Mouse (Mus musculus): ENCODE results near the gene Arrb1. TPM values are rescaled to one million over a fixed set of nuclear protein-coding genes. Genes with fewer than 3 reads are reported as not detected.

The Arrb1 gene
- polyA plus RNA-seq, 1 experiment from 2014 or later, result 6.0 TPM

- Histone ChIP-seq H3K4me2 (ENCODE audit: low read length) (no peak overlapping the region), H3K27me3 (replicated peaks; ENCODE audit: control insufficient read depth, insufficient read depth, low read length) (no peaks in the 10 kb centered on the region), H3K36me3 (ENCODE audit: control insufficient read depth, insufficient read depth, low read length) (peaks cover 4% of the 10 kb centered on the region; the same call in 1 of the 2 replicates), H3K4me3 (ENCODE audit: low read depth, low read length) (no peak overlapping the region), H3K9ac (ENCODE audit: low read length) (no peak overlapping the region), H3K27ac (ENCODE audit: low read depth, low read length) (no peak overlapping the region), H3K9me3 (replicated peaks; ENCODE audit: control insufficient read depth, low read length) (no peaks in the 10 kb centered on the region), H3K4me1 (ENCODE audit: control insufficient read depth, insufficient read depth, low read length) (peaks cover 17% of the 10 kb centered on the region)
- DNase-seq (ENCODE audit: low spot score) (peak; percentile 42), ATAC-seq (no peak)
- 50% methylated on average over 6 of the region's 6 CpGs for WGBS
Observed at GRCm38 (mm10) chr7:99544272-99544671, 9.0 kb downstream of the Arrb1 start.

DNA sequence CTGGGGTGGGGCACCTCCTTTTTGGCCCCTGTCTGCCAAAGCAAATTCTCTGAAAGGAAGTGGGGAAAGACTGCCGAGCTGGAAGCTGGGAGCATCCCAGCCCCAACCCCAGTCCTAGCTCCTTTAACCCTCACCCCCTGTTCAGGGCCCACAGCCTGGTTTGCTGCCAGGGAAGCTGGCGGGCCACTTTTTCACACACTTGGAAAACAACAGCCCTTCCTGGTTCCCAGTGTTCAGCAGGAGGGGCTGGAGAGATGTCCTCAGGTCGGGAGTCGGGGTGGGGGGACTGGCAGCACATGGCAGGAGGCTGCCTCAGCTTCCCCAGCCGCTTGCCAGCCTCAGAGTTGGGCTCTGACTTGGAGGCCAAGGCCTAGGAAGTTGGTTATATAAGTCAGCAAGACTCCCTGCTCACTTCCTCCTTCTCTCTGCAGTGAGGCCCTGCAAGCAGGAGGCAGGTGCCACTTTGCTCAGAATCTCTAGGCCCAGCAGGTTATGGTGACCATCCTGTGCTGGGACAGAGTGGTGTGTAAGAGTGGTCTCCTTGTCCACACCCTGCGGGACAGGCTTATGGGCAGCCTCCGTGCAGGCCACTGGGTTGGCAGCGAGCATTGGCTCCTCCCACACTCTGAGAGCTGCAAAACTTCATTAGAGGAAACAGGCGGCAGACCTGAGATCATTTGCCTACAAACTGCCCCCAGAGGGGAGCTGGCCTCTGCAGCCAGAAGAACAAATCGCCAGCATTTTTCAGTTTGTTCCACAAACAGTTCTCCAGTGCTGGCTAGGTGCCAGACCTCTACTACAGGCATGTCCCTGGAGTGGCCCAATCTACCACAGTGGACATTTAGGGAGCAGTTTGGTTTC lies 10.8 kb downstream of the Arrb1 start:
- Histone ChIP-seq H3K4me2 (ENCODE audit: low read length) (no peak overlapping the region), H3K9ac (ENCODE audit: low read length) (no peak overlapping the region; the same call in 1 of the 2 replicates)
- 36% methylated on average over 10 of the region's 10 CpGs for WGBS

GRCm38 (mm10) chr7:99547584-99548487 lies 12.6 kb downstream of the Arrb1 start:
- no peaks in the 10 kb centered on the region for H3K27me3 ChIP-seq (replicated peaks; ENCODE audit: control insufficient read depth, insufficient read depth, low read length)
- H3K4me3 ChIP-seq (ENCODE audit: low read depth, low read length), result no peak overlapping the region
- WGBS, result 59% methylated on average over 10 of the region's 11 CpGs
- peaks cover 11% of the 10 kb centered on the region; the same call in 1 of the 2 replicates for H3K4me1 ChIP-seq (ENCODE audit: control insufficient read depth, insufficient read depth, low read length)
- no peak overlapping the region for H3K27ac ChIP-seq (ENCODE audit: low read depth, low read length)
- no peak for DNase-seq (ENCODE audit: low spot score)
- no peak overlapping the region for H3K9ac ChIP-seq (ENCODE audit: low read length)
- peaks cover 9% of the 10 kb centered on the region; the same call in 1 of the 2 replicates for H3K36me3 ChIP-seq (ENCODE audit: control insufficient read depth, insufficient read depth, low read length)
- no peaks in the 10 kb centered on the region for H3K9me3 ChIP-seq (replicated peaks; ENCODE audit: control insufficient read depth, low read length)
- H3K4me2 ChIP-seq (ENCODE audit: low read length), result no peak overlapping the region
- ATAC-seq, result no peak

More for the DNA sequence above, 10.8 kb downstream of the Arrb1 start:
- peak; percentile 70 for DNase-seq (ENCODE audit: low spot score)
- Histone ChIP-seq H3K27ac (ENCODE audit: low read depth, low read length) (peak overlapping the region; percentile 62; the same call in 1 of the 2 replicates), H3K36me3 (ENCODE audit: control insufficient read depth, insufficient read depth, low read length) (peaks cover 4% of the 10 kb centered on the region; the same call in 1 of the 2 replicates), H3K4me3 (ENCODE audit: low read depth, low read length) (no peak overlapping the region), H3K9me3 (replicated peaks; ENCODE audit: control insufficient read depth, low read length) (no peaks in the 10 kb centered on the region), H3K4me1 (ENCODE audit: control insufficient read depth, insufficient read depth, low read length) (peaks cover 11% of the 10 kb centered on the region; the same call in 1 of the 2 replicates), H3K27me3 (replicated peaks; ENCODE audit: control insufficient read depth, insufficient read depth, low read length) (no peaks in the 10 kb centered on the region)
- ATAC-seq, result peak; percentile 75; the same call in 1 of the 2 replicates

- 95% methylated on average over 5 of the region's 5 CpGs for WGBS
- H3K9me3 ChIP-seq (replicated peaks; ENCODE audit: control insufficient read depth, low read length), result no peaks in the 10 kb centered on the region
- peaks cover 11% of the 10 kb centered on the region; the same call in 1 of the 2 replicates for H3K4me1 ChIP-seq (ENCODE audit: control insufficient read depth, insufficient read depth, low read length)
- H3K4me3 ChIP-seq (ENCODE audit: low read depth, low read length), result no peak overlapping the region
- DNase-seq (ENCODE audit: low spot score) (no peak), ATAC-seq (no peak)
- H3K4me2 ChIP-seq (ENCODE audit: low read length), result no peak overlapping the region
- H3K27ac ChIP-seq (ENCODE audit: low read depth, low read length), result no peak overlapping the region
- H3K36me3 ChIP-seq (ENCODE audit: control insufficient read depth, insufficient read depth, low read length), result peaks cover 9% of the 10 kb centered on the region; the same call in 1 of the 2 replicates
- H3K27me3 ChIP-seq (replicated peaks; ENCODE audit: control insufficient read depth, insufficient read depth, low read length), result no peaks in the 10 kb centered on the region
- H3K9ac ChIP-seq (ENCODE audit: low read length), result no peak overlapping the region
Observed at GRCm38 (mm10) chr7:99549668-99550067, 14.4 kb downstream of the Arrb1 start.

DNA sequence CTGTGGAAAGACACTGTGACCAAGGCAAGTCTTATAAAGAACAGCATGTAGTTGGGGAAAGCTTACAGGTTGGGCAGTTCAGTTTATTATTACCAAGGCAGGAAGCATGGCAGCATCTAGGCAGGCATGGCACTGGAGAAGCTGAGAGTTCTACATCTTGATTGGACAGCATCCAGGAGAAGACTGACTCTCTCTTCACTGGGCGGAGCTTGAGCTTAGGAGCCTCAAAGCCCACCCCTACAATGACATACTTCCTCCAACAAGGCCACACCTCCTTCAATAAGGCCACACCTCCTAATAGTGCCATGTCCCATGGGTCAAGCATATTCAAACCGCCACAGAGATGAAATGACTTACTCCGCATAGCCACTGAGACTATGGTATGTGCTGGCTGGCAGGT lies 16.4 kb downstream of the Arrb1 start:
- Histone ChIP-seq H3K4me2 (ENCODE audit: low read length) (no peak overlapping the region), H3K27me3 (replicated peaks; ENCODE audit: control insufficient read depth, insufficient read depth, low read length) (no peaks in the 10 kb centered on the region), H3K27ac (ENCODE audit: low read depth, low read length) (no peak overlapping the region), H3K9ac (ENCODE audit: low read length) (no peak overlapping the region), H3K9me3 (replicated peaks; ENCODE audit: control insufficient read depth, low read length) (no peaks in the 10 kb centered on the region), H3K36me3 (ENCODE audit: control insufficient read depth, insufficient read depth, low read length) (0 out of 2 replicates have a peak, but pooled peaks cover 5% of the 10 kb centered on the region), H3K4me1 (ENCODE audit: control insufficient read depth, insufficient read depth, low read length) (0 out of 2 replicates have a peak, but pooled peaks cover under 1% of the 10 kb centered on the region), H3K4me3 (ENCODE audit: low read depth, low read length) (no peak overlapping the region)
- ATAC-seq, result no peak
- no peak for DNase-seq (ENCODE audit: low spot score)
- WGBS, result 86% methylated on average over 3 of the region's 3 CpGs

DNA sequence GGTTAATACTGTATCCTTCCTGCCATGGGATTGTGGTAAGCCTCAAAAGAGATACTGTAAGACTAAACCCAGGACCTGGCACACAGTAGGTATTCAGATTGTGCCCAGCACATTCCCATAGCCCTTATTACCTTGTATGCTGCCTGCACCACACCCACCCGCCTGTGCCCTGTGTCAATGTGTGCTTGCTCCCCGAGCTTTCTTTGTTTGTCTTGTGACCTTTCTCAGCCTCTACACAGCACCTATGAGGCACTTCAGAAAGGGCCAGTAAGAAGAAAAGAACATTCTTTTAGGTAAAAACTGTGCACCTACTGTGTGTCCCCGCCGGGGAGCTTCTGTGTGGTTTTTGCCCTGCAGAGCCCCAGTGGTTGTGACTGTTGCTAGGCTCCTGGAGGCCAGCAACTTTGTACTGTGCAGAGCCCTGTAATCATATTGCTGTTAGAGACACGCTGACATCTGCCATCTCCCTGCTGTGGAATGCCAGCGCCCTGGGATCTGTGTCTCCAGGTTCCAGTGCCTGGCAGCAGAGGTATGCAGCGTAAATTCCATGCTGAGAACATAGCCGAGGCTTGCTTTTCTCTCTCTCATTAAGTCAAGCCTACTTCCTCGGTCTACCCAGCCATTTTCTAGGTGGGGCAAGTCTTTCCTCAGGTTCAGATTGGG lies 18.1 kb downstream of the Arrb1 start:
- no peak overlapping the region for H3K4me2 ChIP-seq (ENCODE audit: low read length)
- H3K9ac ChIP-seq (ENCODE audit: low read length), result no peak overlapping the region
- H3K27ac ChIP-seq (ENCODE audit: low read depth, low read length), result no peak overlapping the region
- no peak overlapping the region for H3K4me3 ChIP-seq (ENCODE audit: low read depth, low read length)
- 0 out of 2 replicates have a peak, but pooled peaks cover 5% of the 10 kb centered on the region for H3K36me3 ChIP-seq (ENCODE audit: control insufficient read depth, insufficient read depth, low read length)
- DNase-seq (ENCODE audit: low spot score), result no peak
- no peaks in the 10 kb centered on the region for H3K9me3 ChIP-seq (replicated peaks; ENCODE audit: control insufficient read depth, low read length)
- no peaks in the 10 kb centered on the region for H3K27me3 ChIP-seq (replicated peaks; ENCODE audit: control insufficient read depth, insufficient read depth, low read length)
- no peaks in the 10 kb centered on the region; the same call in 1 of the 2 replicates for H3K4me1 ChIP-seq (ENCODE audit: control insufficient read depth, insufficient read depth, low read length)
- whole genome bisulfite sequencing, result 74% methylated on average over 9 of the region's 9 CpGs
- no peak for ATAC-seq

DNA sequence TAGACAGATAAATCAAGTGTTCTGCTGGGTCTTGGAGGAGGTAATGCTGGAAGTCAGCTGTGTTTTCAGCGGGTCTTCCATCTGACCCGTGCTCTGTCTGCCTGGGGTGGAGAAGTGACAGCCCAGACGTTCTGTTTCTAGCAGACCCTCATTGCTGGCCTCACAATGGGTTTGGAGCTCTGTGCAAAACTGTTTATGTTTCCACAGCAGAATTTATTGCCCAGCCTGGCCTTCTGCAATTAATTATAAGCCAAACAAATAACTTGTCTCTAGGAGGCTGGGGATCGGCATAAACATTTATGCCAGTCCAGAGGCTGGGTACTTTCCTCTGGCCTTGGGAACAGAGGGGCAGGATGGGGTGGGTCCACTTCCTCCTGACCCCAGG lies 18.6 kb downstream of the Arrb1 start:
- Histone ChIP-seq H3K4me2 (ENCODE audit: low read length) (no peak overlapping the region), H3K9me3 (replicated peaks; ENCODE audit: control insufficient read depth, low read length) (no peaks in the 10 kb centered on the region), H3K4me3 (ENCODE audit: low read depth, low read length) (no peak overlapping the region), H3K36me3 (ENCODE audit: control insufficient read depth, insufficient read depth, low read length) (0 out of 2 replicates have a peak, but pooled peaks cover 5% of the 10 kb centered on the region), H3K4me1 (ENCODE audit: control insufficient read depth, insufficient read depth, low read length) (no peaks in the 10 kb centered on the region; the same call in 1 of the 2 replicates), H3K9ac (ENCODE audit: low read length) (no peak overlapping the region), H3K27ac (ENCODE audit: low read depth, low read length) (no peak overlapping the region), H3K27me3 (replicated peaks; ENCODE audit: control insufficient read depth, insufficient read depth, low read length) (no peaks in the 10 kb centered on the region)
- DNase-seq (ENCODE audit: low spot score) (no peak), ATAC-seq (no peak)
- 74% methylated on average over 4 of the region's 4 CpGs for WGBS

GRCm38 (mm10) chr7:99555862-99556261 lies 20.6 kb downstream of the Arrb1 start:
- WGBS, result 31% methylated on average over 6 of the region's 6 CpGs
- Histone ChIP-seq H3K36me3 (ENCODE audit: control insufficient read depth, insufficient read depth, low read length) (0 out of 2 replicates have a peak, but pooled peaks cover 5% of the 10 kb centered on the region), H3K4me1 (ENCODE audit: control insufficient read depth, insufficient read depth, low read length) (peaks cover 5% of the 10 kb centered on the region), H3K9ac (ENCODE audit: low read length) (no peak overlapping the region), H3K4me2 (ENCODE audit: low read length) (no peak overlapping the region), H3K27ac (ENCODE audit: low read depth, low read length) (no peak overlapping the region), H3K4me3 (ENCODE audit: low read depth, low read length) (no peak overlapping the region), H3K27me3 (replicated peaks; ENCODE audit: control insufficient read depth, insufficient read depth, low read length) (no peaks in the 10 kb centered on the region), H3K9me3 (replicated peaks; ENCODE audit: control insufficient read depth, low read length) (no peaks in the 10 kb centered on the region)
- ATAC-seq, result no peak
- DNase-seq (ENCODE audit: low spot score), result peak; percentile 54
